In the genomic region with DNA sequence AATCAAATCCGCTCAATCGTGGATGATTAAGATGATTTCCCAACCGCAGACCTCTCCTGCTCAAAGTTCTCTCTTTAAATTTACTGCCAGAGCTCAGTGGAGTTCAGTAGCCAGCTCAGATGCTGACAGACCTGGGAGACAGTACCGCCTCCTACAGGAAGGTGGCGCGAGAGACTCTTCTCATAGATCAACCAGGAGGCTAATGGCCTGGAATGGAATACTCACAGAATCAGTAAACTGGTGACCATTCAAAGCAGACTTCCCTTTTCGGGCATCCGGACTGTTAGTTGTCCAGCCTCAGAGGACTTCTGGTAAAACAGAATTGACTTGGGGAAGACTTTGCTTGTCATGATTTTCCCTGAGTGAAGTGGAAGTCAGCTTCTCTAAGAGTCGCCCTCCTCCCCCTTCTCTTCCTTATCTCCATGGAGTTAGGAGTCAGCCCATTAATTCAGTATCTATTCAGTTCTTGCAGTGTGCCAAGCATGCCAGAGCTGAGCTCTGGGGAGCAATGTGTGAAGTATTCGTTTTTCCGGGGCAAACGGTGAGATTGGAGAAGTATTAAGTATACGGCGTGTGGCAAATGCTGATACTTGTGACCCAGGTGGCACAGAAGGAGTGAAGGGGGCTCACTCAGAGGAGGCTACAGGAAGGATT, we compare ENCODE assay signal across 9 mouse cellular contexts.
DNase-seq lines count a peak whose midpoint lies in the region; ATAC-seq and TF ChIP-seq lines count a peak whose summit lies in the region.
"Had no signal": no experiment of that assay in that cellular context is flagged by ENCODE, and none has a peak within 500 bp of the region (broad histone marks: within the 10 kb centered on the region; RNA-seq: fewer than 3 reads in every experiment).

No protein-coding gene starts in this region.

- H3K4me1 ChIP-seq in ES-Bruce4 (ENCODE audit: control insufficient read depth, insufficient read depth, low read length), result no peaks in the 10 kb centered on the region
- no peaks in the 10 kb centered on the region for H3K4me1 ChIP-seq in forebrain, embryonic 15.5 days
- no peaks in the 10 kb centered on the region for H3K4me1 ChIP-seq in hindbrain, embryonic 10.5 days (replicated peaks)
- H3K4me1 ChIP-seq: heart, embryonic 15.5 days had no signal

- no peak overlapping the region for H3K4me3 ChIP-seq in ES-Bruce4 (ENCODE audit: low read depth, low read length)
- H3K4me3 ChIP-seq in forebrain, embryonic 15.5 days, result no peak overlapping the region
- H3K4me3 ChIP-seq in hindbrain, embryonic 10.5 days, result no peak overlapping the region
- H3K4me3 ChIP-seq: heart, embryonic 15.5 days had no signal

- 0 out of 2 replicates have a peak, but pooled peaks have one; percentile 30 for TF ChIP-seq EP300 in ES-Bruce4 (IDR thresholded peaks at IDR 0.05; ENCODE audit: insufficient read depth, low read depth, low read length)

- WGBS in forebrain, embryonic 15.5 days, result 29% methylated on average over 14 of the region's 14 CpGs
- WGBS in hindbrain, embryonic 10.5 days, result 48% methylated on average over 14 of the region's 14 CpGs

- H3K27me3 ChIP-seq in ES-Bruce4 (ENCODE audit: control insufficient read depth, insufficient read depth, low read length, poor library complexity, severe bottlenecking), result no peaks in the 10 kb centered on the region
- H3K27me3 ChIP-seq in forebrain, embryonic 15.5 days, result no peaks in the 10 kb centered on the region
- H3K27me3 ChIP-seq in hindbrain, embryonic 10.5 days (ENCODE audit: insufficient read depth, poor library complexity, severe bottlenecking), result no peaks in the 10 kb centered on the region
- H3K27me3 ChIP-seq: heart, embryonic 15.5 days had no signal

- H3K9ac ChIP-seq in ES-Bruce4 (ENCODE audit: low read depth, poor library complexity, severe bottlenecking), result no peak overlapping the region
- no peak overlapping the region for H3K9ac ChIP-seq in forebrain, embryonic 15.5 days (replicated peaks)
- H3K9ac ChIP-seq: heart, embryonic 15.5 days had no signal

- no peak overlapping the region for H3K27ac ChIP-seq in ES-Bruce4 (ENCODE audit: insufficient read depth, low read length)
- no peak overlapping the region for H3K27ac ChIP-seq in forebrain, embryonic 15.5 days (replicated peaks)
- H3K27ac ChIP-seq in hindbrain, embryonic 10.5 days, result no peak overlapping the region
- H3K27ac ChIP-seq: heart, embryonic 15.5 days had no signal

- no peak for TF ChIP-seq POLR2A in ES-Bruce4 (IDR thresholded peaks at IDR 0.05; ENCODE audit: insufficient read depth, low read length)

- peak; percentile 12 for DNase-seq in brain, embryonic 18.5 days (ENCODE audit: low read depth, low spot score)
- peak; percentile 79 for DNase-seq in hindbrain, embryonic 10.5 days (ENCODE audit: low spot score)
- peak; percentile 67 for DNase-seq in layer of hippocampus, adult 9-11 months
- DNase-seq in lung, postnatal 4 days, result peak; percentile 76 to 85
- DNase-seq in right cerebral cortex, adult 2 months (ENCODE audit: low spot score in 2 of 2), result peak; percentile 81 to 84
- peak; percentile 78 for DNase-seq in urinary bladder, postnatal 25 days (ENCODE audit: low spot score)

- peak; percentile 70 for TF ChIP-seq CTCF in ES-Bruce4 (IDR thresholded peaks at IDR 0.05; ENCODE audit: low read depth, low read length)

- H3K36me3 ChIP-seq in ES-Bruce4 (ENCODE audit: control insufficient read depth, insufficient read depth, low read length, poor library complexity, severe bottlenecking), result no peaks in the 10 kb centered on the region
- no peaks in the 10 kb centered on the region for H3K36me3 ChIP-seq in forebrain, embryonic 15.5 days
- H3K36me3 ChIP-seq in hindbrain, embryonic 10.5 days, result no peaks in the 10 kb centered on the region
- H3K36me3 ChIP-seq: heart, embryonic 15.5 days had no signal

- H3K4me2 ChIP-seq in forebrain, embryonic 15.5 days (replicated peaks), result no peak overlapping the region
- H3K4me2 ChIP-seq: heart, embryonic 15.5 days had no signal

- no peaks in the 10 kb centered on the region for H3K9me3 ChIP-seq in ES-Bruce4 (replicated peaks; ENCODE audit: control insufficient read depth, insufficient read depth, low read length, poor library complexity, severe bottlenecking)
- H3K9me3 ChIP-seq in forebrain, embryonic 15.5 days, result no peaks in the 10 kb centered on the region
- H3K9me3 ChIP-seq in hindbrain, embryonic 10.5 days, result no peaks in the 10 kb centered on the region
- H3K9me3 ChIP-seq: heart, embryonic 15.5 days had no signal

- ATAC-seq in forebrain, embryonic 15.5 days (replicated peaks), result peak; percentile 78; the same call in 1 of the 2 replicates

Comparison
In these comparisons a context has a peak if more than half of its experiments do, and no peak if none do; other contexts are left out.
1. DNase-seq: peak in every context shown above with its lines; median percentile 82 in right cerebral cortex, adult 2 months; 80 in lung, postnatal 4 days; 79 in hindbrain, embryonic 10.5 days; 78 in urinary bladder, postnatal 25 days; 67 in layer of hippocampus, adult 9-11 months; 12 in brain, embryonic 18.5 days.